Mouse (Mus musculus): ENCODE measurements around the gene Pak1ip1.
"Not testable (repeated sequence)": the region's sequence is repeated elsewhere in the genome, so short reads cannot be mapped to it uniquely, and the experiment has no call there.

The Pak1ip1 gene

DNA sequence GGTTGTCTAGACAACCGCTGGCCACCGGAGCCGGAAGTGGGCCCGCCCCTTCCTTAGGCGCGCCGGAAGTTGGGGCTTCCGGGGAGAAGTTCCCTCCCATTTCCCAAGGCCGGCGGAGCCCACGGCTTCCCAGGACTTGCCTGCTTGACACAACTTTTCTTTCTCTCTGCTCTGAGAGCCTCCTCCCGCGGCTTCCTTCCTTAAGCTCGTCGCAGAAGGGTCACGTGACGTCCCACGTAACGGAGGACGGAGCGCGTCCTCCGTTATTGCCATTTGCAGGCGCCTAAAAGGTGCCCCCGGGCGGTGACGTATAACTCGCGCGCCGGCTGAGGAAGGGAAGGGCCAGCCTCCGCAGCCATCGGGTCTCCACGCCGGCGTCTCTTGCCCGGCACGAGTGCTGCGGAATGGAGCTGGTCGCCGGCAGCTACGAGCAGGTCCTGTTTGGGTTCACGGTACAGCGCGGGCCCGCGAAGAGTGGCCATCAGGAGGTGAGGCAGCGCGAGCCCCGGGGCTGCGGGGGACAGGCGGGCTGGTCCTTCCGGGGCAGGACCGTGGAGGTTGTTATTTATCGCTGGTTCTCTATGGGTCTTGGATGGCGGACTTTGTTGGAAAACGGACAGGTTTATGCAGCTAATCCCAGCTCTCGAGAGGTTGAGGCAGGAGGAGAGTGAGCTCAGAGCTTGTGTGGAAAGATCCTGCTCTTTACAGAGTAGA is at the start of gene Pak1ip1:
TSS of gene Pak1ip1 (plus strand) at position 98 of the 714 bp plus-strand sequence.
- peak; percentile 92 for DNase-seq

DNA sequence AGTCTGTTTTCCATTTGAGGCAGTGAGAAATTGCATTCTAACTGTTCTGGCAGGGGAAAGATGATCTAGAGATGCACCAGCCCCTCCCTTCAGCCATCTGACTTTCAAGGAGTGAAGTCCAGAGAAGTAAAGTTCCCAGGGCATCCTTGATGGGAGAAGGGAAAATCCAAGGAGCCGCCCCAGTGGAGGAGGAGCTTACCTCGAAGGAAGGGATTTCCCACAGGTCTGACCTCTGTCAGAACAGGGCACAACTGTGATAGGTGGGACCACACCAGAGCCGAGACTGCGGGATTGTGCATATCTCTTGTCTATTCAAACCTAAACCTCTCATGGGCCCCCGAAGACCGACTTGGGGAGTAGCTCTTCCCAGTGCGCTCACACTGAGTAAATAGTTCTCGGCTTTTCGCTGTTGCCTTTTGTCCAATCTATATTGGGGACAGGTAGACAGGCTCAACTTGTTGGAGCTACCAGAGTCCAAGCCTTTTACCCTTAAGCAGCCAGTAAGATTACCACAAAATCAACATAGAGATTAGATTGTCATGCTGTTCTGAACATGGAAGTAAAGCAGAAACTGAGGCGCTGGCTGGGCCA is 49.3 kb upstream of the Pak1ip1 start:
- DNase-seq, result no peak

DNA sequence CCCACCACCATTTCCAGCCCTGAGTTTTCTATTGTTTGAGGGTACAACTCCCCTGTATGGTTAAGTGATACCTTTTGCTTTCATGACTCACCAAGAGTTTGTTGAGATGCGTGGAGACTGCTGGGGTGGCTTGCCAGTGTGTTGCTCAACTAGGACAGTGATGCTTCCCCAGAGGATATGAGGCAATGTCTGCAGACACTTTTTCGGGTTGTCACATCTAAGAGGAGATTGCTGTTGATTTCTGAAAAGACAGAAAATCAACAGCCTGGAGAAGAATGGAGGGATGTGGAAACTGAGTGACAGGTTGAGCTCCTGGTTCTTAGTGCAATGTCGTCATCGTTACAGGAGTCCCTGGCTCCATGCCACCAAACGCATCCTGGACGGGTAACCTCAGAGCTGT is 47.6 kb upstream of the Pak1ip1 start:
- peak; percentile 35 for DNase-seq

DNA sequence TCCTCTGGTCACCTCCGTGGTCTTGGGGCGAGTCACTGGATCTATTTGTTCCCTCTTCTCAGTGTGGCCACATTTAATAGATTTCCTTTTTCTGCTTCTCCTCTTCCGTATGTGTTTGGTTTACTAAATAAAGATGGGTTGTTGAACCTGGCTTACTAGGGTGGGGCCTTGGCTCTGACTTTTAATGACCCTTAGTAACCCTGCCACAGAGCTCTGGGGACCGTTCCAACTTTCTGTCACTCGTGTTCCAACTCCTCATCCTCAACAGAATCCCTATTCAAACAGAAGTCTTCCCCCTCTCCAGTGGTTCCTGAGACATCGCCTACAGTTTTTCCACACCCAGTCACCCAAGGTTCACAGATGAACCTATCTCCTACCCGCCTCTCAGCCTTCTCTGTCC is 45.0 kb upstream of the Pak1ip1 start:
- no peak for DNase-seq

DNA sequence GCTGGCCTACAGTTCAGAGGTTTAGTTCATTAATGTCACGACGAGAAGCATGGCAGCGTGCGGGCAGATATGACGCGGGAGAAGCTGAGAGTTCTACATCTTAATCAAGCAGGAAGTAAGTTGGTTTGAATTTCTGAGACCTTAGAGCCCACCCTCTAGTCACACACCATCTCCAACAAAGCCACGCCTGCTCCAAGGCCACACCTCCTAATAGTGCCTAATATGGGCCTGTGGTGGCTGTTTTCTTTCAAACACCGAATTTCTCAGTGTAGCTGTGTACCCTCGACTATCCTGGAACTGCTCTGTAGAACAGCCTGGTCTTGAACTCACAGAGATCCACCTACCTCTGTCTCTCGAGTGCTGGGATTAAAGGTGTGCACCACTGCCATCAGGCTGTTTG is 33.2 kb upstream of the Pak1ip1 start:
- no peak for DNase-seq

DNA sequence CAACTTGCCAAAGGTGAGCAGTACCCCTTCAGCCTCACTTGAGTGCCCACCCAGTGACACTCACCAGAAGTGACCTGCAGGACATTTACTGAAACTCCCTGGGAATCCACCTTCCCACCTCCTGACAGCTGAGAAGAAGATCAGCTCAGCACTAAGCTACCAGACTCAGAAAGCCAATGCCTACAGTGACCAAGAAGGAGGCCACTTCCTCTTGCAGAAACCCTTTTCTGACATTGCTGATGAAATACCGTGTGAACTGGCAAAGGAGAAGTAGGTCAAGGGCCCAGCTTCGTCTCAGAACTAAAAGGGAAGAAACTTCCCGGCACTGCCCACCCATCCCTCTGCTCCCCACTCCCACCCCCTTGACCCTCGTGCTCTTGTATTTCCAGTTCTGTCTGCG is 32.3 kb upstream of the Pak1ip1 start:
- DNase-seq, result peak; percentile 51

DNA sequence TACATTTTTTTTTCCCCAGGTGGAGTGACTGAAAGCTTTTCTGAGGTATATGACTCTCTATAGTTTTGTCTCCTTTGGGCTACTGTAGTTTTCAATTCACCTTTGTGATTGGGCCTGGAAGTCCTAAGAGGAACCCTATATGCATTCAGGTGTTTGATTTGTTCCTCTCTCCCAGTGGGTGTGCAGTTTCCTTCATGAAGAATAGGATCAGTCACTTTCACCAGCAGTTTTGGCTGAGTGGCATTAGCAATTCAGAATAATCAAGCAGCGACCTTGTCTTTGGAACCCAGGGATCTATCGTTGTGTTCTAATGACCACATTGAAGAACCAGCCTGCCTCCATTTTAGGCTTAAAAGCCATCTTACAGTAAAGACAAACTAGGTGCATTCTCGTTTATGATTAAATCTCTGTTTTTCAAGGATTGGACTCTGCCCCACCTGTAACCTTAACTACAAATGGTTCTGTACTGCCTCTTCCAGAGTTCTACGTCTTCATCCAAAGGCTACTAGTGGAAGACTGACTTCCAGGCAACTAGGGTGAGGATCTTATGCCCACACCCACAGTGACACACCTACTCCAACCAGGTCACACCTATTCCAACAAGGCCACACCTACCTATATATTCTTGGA is 30.9 kb upstream of the Pak1ip1 start:
- no peak for DNase-seq

DNA sequence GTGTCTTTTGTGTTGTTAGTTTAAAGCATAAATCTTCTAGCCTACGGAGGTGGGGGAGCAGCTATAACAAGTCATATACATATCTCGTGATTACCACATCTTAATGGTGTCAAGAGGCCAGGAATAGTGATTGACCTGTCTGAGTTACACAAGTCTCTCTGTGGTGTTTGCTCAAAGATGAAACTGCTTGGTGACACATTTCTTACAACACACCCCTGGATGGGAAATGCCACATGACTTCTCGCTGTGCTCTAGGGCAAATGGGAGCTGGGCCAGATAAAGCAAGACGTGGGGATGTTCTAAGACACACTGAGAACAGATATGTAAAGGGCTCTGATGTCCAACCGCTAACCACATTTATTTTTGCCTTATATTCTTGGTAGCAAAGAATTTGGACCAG is 29.6 kb upstream of the Pak1ip1 start:
- no peak for DNase-seq

DNA sequence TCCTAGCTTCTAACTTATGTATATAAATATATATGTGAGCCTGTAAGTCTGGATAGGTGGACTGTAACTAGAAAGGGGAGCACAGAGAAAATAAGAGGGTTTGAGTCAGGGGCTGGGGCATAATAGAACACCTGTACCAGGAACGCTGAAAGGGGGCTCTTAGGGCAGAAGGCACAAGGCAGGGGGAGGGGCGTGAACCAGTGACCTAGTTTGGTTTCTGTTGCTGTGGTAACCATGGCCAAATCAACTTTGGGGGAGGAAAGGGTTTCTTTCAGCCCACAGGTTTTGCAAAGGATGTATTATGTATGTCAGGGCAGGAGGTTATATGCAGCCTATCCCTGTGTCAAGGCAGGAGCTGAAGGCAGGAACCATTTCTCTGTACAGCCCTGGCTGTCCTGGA is 29.0 kb upstream of the Pak1ip1 start:
- no peak for DNase-seq

DNA sequence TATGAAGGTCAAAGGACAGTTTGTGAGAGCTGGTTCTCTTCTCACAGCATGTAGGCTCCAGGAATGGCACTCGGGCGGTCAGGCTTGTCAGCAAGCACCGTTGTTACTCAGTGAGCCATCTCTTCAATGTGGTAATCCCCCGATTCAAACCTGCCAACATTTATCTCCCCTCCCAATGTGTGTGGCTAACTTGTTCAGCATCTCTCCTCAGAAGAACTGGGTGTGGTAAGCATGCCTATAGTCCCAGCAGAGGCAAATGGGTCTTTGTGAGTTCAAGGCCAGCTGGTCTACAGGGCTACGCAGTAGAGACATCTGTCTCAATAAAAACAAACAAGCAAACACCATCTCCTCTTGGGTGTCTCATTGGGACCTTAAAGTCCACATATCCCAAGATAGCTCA is 27.8 kb upstream of the Pak1ip1 start:
- no peak for DNase-seq

DNA sequence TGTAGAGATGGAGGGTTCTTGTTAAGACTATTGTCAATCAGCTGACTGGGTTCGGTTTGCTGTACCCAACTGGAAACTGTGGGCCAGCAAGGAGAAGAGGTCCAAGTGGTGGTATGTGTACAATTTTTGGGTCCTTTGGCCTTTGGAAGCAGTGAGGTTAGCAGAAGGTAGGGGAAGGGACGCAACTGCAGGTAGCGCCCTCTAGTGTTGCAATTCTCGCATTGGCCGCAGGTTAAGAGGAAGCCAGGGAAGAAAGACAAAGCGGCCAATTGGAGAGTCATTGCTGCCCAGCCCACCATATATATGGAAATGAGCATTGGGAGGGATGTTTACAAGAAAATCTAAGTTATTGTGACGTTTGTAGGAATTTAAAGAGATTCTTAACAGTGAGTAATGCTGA is 23.2 kb upstream of the Pak1ip1 start:
- DNase-seq, result no peak

DNA sequence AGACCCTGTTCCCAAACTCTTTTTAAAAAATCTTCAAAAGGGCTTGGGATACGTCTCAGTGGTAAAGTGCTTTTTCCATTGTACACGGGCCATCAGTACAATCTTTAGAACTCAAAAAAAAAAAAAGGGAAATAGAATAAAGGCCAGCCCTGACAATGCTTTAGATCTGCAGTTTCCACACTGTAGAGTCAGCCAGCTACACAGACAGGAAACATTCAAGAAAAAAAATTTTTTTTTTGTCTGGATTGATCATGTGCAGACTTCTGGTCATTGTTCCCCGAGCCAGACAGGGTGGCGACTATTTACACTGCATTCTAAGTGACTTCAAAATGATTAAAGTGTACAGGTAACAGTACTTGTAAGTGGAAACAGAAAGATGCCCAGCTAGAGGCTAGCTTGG is 22.2 kb upstream of the Pak1ip1 start:
- no peak for DNase-seq

DNA sequence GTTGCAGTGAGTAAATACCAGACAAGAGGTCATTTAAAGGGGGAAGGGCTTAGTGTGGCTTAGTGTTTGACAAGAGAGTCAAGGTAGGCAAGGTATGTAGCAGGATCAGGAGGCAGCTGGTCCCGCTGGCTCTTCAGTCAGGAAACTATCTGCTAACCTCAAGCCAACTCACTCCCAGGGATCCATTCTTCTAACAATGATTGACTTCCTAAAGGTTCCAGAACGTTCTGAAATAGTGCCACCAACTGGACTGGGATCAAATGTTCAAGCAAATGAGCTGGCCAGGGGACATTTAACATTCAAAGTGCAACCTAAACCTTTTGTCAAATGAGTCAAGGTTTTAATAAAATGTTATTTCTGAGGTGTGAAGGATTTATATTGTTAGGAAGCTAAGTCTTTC is 21.5 kb upstream of the Pak1ip1 start:
- no peak for DNase-seq

DNA sequence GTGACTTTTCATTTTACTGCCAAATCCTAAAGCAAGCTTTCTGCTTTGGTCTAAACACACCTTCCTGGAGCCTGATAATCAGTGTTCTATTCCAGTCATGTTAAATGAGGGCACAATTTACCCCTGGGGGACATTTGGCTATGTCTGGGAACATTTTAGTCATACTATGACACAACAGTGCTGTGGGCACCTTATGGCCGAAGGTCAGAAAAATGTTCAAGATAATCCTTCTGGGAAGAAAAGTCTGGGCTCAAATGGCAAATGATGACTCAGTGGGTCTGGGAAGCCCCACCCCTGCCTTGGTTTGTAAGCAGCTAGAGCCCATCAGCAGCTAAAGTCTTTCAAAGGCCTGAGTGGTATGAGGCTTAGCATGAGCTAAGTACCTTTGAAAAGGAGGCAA is 18.1 kb upstream of the Pak1ip1 start:
- DNase-seq, result no peak

DNA sequence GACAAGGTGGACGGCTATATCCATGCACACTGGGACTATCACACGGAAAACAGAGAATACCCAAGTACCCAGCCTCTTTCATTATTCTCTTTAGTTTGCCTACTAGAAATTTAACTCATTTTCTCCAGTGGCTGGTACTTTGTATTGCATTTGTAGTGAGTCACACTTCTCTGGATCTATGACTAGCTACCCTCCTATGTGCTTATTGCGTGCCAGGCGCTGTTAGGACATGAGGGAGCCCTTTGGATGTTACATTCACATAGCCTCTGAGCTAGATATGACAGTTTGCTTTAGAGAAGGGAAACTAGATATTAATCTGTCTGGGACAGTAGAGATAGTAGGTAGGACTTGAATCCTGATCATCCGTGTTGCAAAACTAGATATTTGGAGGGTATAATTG is 14.7 kb upstream of the Pak1ip1 start:
- no peak for DNase-seq

DNA sequence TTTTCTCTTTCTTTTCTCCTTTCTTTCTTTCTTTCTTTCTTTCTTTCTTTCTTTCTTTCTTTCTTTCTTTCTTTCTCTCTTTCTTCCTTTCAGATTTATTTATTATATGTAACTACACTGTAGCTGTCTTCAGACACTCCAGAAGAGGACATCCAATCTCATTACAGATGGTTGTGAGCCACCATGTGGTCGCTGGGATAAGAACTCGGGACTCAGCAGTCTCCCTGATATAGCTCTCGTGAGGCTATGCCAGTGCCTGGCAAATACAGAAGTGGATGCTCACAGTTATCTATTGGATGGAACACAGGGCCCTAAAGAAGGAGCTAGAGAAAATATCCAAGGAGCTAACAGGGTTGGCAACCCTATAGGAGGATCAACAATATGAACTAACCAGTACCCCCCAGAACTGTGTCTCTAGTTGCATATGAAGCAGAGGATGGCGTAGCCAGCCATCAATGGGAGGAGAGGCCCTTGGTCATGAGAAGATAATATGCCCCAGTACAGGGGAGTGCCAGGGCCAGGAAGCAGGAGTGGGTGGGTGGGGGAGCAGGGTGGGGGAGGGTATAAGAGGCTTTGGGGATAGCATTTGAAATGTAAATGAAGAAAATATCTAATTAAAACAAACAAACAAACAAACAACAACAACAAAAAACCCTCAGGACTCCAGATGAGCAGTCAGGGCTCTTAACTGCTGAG is 13.1 kb upstream of the Pak1ip1 start:
- DNase-seq, result not testable (repeated sequence)

DNA sequence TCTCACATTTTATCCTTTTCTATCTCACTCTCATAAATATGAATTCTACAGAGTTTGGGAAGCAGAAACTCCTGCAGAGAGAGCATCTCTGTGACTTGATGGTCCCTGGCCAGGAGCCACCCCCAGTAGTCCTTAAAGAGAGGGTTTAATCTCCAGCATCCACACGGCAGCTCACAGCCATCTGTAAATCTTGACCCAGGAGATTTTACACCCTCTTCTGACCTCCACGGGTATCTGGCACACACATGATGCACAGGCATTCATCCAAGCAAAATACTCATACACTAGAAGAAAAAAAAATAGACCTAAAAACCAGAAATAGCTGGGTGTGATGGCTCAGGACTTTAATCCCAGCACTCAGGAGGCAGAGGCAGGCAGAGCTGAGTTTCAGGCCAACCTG is 12.4 kb upstream of the Pak1ip1 start:
- DNase-seq, result no peak

DNA sequence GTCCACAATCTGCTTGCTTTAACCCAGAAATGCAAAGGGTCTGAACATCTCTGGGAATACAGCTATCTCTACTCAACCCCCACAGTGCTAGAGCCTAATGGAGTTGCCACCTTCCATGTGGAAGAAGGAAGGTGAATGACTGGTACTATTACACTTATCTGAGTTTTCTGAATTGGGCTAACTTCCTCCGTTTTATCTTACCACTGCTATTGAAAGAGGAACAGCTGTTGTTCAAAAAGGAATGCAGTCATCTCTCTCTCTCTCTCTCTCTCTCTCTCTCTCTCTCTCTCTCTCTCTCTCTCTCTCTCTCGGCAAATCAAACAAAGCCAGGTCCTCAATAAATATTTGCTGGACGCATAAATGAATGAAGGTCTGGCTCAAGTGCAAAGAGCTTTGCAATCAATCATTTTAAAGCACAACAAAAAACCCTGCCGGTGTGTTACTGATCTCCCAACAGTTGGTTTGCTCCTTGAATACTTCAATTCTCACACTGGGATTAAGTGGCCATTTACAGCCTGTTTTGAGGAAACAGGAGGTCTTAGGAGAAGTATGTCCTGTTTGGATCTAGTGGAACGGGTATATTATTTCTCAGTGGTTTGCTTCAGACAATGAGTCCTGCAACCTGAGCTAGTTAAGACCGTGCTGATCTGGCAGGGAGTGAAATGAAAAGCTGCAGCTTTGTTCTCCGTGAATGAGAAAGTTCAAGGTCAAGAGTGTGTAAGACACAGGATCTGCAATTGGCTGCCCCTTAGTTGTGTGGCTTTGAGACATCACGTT is 6.1 kb upstream of the Pak1ip1 start:
- no peak for DNase-seq

DNA sequence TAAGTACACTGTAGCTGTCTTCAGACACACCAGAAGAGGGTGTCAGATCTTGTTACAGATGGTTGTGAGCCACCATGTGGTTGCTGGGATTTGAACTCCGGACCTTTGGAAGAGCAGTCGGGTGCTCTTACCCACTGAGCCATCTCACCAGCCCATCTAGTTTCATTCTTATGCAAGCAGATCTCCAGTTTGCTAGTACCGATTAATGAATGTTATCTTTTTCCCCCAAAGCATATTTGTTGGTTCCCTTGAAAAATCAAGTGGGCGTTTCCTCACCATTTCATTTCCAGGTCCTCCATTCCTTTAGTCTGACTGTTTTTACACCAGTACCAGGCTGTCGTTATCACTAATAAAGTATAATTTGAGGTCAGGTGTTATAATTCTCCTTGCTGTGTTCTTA is 2.3 kb upstream of the Pak1ip1 start:
- DNase-seq, result not testable (repeated sequence)

DNA sequence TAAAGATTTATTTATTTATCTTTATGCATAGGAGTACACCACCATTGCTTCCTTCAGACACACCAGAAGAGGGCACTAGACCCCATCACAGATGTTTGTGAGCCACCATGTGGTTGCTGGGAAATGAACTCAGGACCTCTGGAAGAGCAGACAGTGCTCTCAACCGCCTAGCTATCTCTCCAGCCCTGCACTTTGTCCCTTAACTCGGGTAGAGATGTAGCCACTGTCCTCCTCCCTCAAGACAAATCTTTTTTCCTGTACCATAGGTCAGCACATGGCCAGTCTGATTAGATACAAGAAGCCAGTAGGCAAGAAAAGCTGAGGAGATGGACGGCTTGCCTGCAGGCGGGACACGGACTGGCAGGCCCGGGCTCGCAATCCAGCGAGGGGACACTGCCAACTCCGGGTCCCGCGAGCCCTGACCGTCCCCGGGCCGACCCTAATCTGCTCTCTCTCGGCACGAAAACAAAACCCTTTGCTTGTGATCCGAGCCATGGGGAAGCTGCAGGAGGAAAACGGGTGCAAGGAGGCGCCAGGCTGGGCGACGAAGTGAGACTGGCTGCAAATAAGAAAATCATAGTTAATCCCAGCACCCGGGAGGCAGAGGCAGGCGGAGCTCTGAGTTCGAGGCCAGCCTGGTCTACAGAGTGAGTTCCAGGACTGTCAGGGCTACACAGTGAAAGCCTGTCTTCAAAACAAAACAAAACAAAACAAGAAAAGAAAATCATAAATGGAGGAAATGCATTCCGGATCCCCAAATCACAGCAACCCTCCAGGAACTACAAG is 490 bp upstream of the Pak1ip1 start:
- peak; percentile 18 for DNase-seq

DNA sequence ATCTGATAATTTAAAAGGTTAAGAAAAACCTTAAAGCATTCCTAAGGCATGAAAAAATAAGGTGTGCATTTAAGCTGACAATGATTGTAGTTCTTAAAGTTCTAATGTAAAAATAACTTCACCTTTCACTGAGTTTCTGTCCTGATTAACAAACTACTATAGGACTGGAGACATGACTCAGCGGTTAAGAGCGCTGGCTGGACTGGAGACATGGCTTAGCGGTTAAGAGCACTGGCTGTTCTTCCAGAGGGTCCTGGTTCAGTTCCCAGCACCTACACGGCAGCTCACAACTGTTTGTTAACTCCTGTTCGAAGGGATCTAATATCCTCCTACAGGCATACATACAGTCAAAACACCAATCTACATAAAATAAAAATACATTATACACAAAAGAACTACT is 1.2 kb downstream of the Pak1ip1 start:
- no peak for DNase-seq

DNA sequence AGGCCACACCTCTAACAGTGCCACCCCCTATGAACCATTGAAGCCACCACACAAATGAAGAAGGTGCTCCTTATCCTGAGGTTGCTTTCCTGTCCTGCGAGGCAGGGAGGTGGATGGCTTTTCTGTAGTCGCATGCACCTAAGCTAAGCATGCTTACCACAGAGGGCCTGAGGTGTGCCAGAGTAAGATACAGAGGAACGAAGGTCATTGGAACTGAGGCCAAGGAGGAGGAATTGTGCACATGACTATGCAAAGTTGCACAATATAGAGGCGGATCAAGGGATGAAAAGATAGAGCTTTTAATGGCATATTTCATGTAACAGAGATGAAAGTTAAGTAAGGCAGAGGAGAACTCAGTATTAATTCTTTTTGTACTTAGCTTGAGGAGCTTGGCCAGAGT is 5.4 kb downstream of the Pak1ip1 start:
- DNase-seq, result no peak

Data from layer of hippocampus, adult 9-11 months (tissue).